Mouse (Mus musculus) embryonic facial prominence, embryonic 10.5 days (tissue): ENCODE data around the gene Serpinb9c. TPM values are rescaled to one million over a fixed set of nuclear protein-coding genes. Genes with fewer than 3 reads are reported as not detected.
"Not testable (repeated sequence)": the region's sequence is repeated elsewhere in the genome, so short reads cannot be mapped to it uniquely, and the experiment has no call there.

Experiments
- DNase-seq: peaks from one replicate; pipeline ENCODE4 v3.0.0-alpha.2; 2017; ENCODE audit warnings: low spot score
- H3K27ac ChIP-seq: fragments of 300-500 bp; sonication (generic); replicated peaks from 2 replicates; pipeline ENCODE4 v1.5.1; 2016; ENCODE audit warnings: mild to moderate bottlenecking
- H3K27me3 ChIP-seq: fragments of 300-500 bp; sonication (generic); replicated peaks from 2 replicates; pipeline ENCODE4 v1.6.1; 2016; ENCODE audit warnings: low read depth, mild to moderate bottlenecking; ENCODE audit not compliant: poor library complexity, severe bottlenecking
- H3K36me3 ChIP-seq: fragments of 300-500 bp; sonication (generic); replicated peaks from 2 replicates; pipeline ENCODE4 v1.6.1; 2016; ENCODE audit warnings: mild to moderate bottlenecking, moderate library complexity
- H3K4me1 ChIP-seq: fragments of 300-500 bp; sonication (generic); 2 replicates; pipeline ENCODE4 v1.6.1; 2016
- H3K4me3 ChIP-seq: fragments of 300-500 bp; sonication (generic); 2 replicates; pipeline ENCODE4 v1.5.1; 2016; ENCODE audit warnings: mild to moderate bottlenecking, moderate library complexity
- H3K9me3 ChIP-seq: fragments of 300-500 bp; sonication (generic); 2 replicates; pipeline ENCODE4 v1.6.1; 2016; ENCODE audit warnings: mild to moderate bottlenecking
- WGBS: fragments of 180-500 bp; shearing (Covaris S2); methylation state at CpG from one replicate; pipeline ENCODE4 v1.1.7; 2016; 5-methylcytosine and 5-hydroxymethylcytosine counted together
- polyA plus RNA-seq: library from polyadenylated mRNA; unstranded; fragments of >200 nt; fragmentation: Nextera tagmentation; extraction: Ambion mirVana; gene quantifications from 2 replicates; pipeline ENCODE4 v1.2.1, GENCODE M21; 2016

The Serpinb9c gene
- polyA plus RNA-seq: not detected in 2 replicates

DNA sequence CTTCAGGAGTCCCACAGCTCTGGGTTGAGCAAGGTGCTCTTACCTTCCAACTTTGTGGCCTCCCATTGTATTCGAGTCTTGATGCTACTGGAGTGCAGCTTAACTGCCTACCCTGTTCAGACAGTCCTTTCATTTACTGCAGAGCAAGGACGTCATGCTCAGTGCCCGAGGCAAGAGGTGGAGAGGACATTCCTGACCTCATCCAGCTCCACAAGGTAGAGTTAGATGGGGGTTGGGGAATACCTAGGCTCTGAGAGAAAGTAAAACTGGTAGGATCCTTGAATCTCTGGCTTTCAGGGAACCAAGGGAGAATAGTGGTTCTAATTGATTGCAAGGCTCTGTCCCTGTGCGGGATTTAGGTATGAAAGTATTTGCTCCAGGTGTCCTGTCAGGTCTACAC, at the start of gene Serpinb9c:
Serpinb9c (minus strand) TSS at position 101 of the 400 bp plus-strand sequence.
- no peak within 1 kb of the TSS for H3K27ac ChIP-seq
- H3K4me3 ChIP-seq: no peak within 1 kb of the TSS
- WGBS: 75% methylated on average over 4 of the region's 4 CpGs
- no peaks in the 10 kb centered on the region for H3K27me3 ChIP-seq
- no peaks in the 10 kb centered on the region for H3K36me3 ChIP-seq
- H3K9me3 ChIP-seq: peaks cover 7% of the 10 kb centered on the region; the same call in 1 of the 2 replicates
- H3K4me1 ChIP-seq: no peaks in the 10 kb centered on the region
- no peak for DNase-seq

- Histone ChIP-seq H3K4me3 (no peak overlapping the region), H3K36me3 (no peaks in the 10 kb centered on the region), H3K27ac (no peak overlapping the region), H3K4me1 (no peaks in the 10 kb centered on the region), H3K27me3 (no peaks in the 10 kb centered on the region), H3K9me3 (no peaks in the 10 kb centered on the region; the same call in 1 of the 2 replicates)
- DNase-seq: no peak
- WGBS: 65% methylated on average over 2 of the region's 2 CpGs
These were observed 40.2 kb upstream of the Serpinb9c start for GRCm38 (mm10) chr13:33199740-33200139.

GRCm38 (mm10) chr13:33192659-33193058, 33.1 kb upstream of the Serpinb9c start, which contains the start of gene Serpinb9d:
Gene Serpinb9d, plus strand, starts transcription at chr13:33192959.
- Histone ChIP-seq H3K9me3 (no peaks in the 10 kb centered on the region), H3K4me1 (no peaks in the 10 kb centered on the region), H3K36me3 (no peaks in the 10 kb centered on the region), H3K4me3 (no peak within 1 kb of the TSS), H3K27me3 (no peaks in the 10 kb centered on the region), H3K27ac (no peak within 1 kb of the TSS)
- no peak for DNase-seq
- 87% methylated on average over 5 of the region's 5 CpGs for WGBS

GRCm38 (mm10) chr13:33190486-33190885, 30.9 kb upstream of the Serpinb9c start:
- not testable (repeated sequence) for H3K4me3 ChIP-seq, H3K27ac ChIP-seq, DNase-seq, H3K36me3 ChIP-seq, H3K27me3 ChIP-seq, H3K9me3 ChIP-seq, H3K4me1 ChIP-seq
- WGBS: 90% methylated on average over 1 of the region's 1 CpGs

DNA sequence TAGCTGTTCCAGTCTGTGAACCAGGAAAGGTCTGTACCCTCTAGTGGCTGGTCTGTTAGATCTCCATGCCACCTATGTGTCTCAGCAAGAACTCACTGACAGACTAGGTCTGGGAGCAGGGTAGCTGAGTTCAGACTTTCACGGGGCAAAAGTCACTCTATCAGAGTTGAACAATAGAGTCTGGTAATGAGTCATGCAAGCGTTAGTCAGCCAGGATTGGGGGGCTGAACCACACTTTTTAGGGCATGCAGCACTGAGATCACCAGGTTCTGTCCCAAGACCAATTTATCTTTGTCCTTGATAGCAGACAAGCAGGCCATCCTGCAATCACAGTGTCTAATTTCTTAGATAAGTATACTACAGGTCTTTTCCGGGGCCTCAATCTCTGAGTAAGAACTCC, 18.1 kb downstream of the Serpinb9c start:
- Histone ChIP-seq H3K9me3 (0 out of 2 replicates have a peak, but pooled peaks cover 5% of the 10 kb centered on the region), H3K4me3 (no peak overlapping the region), H3K27me3 (no peaks in the 10 kb centered on the region), H3K4me1 (no peaks in the 10 kb centered on the region), H3K27ac (no peak overlapping the region), H3K36me3 (no peaks in the 10 kb centered on the region)
- DNase-seq: no peak
- 82% methylated on average over 3 of the region's 3 CpGs for WGBS

GRCm38 (mm10) chr13:33137717-33138116, 21.8 kb downstream of the Serpinb9c start:
- H3K36me3 ChIP-seq: no peaks in the 10 kb centered on the region
- DNase-seq: no peak
- no peaks in the 10 kb centered on the region for H3K4me1 ChIP-seq
- H3K27ac ChIP-seq: no peak overlapping the region
- no peaks in the 10 kb centered on the region for H3K9me3 ChIP-seq
- WGBS: 85% methylated on average over 2 of the region's 2 CpGs
- H3K27me3 ChIP-seq: no peaks in the 10 kb centered on the region
- no peak overlapping the region for H3K4me3 ChIP-seq

DNA sequence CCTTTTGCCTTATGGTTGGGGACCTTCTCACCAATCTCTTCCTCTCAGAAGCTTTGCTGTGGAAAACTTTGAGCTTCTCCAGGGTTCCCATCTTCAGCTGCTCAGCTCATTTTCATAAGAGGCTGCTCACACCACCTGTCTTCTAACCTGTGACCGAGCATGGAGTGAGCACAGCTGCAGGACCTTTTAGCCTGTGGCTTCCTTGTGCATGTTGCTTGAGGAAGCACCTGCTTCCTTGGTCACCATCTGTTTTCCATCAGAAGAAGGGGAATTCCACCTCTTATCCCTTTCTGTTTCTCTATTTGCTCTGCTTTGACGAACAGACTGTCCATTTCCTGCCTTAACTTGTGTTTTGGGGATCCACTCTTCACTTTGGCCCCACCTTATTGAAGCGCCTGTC, 46.5 kb downstream of the Serpinb9c start:
- DNase-seq: no peak
- Histone ChIP-seq H3K36me3 (no peaks in the 10 kb centered on the region), H3K4me1 (no peaks in the 10 kb centered on the region), H3K9me3 (0 out of 2 replicates have a peak, but pooled peaks cover 4% of the 10 kb centered on the region), H3K27me3 (no peaks in the 10 kb centered on the region), H3K4me3 (no peak overlapping the region), H3K27ac (no peak overlapping the region)
- WGBS: 69% methylated on average over 3 of the region's 3 CpGs

DNA sequence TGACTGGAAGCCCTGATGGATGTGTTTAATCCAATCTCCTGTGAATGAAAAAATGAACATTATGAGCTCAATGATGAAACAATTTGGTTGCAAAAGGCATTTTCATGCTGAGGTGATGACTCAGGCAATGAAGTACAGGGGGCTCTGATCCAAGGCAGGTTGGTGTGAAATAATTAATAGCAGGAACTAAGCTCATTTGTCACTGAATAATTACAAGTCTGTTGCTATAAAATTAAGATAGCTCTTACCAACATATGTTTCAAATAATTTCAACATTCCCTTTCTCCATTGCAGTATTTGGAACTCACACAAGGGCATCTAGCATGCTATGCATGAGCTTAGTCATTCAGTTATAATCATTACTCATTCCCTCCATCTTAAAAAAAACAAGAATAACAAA, 53.9 kb downstream of the Serpinb9c start:
- Histone ChIP-seq H3K4me3 (no peak overlapping the region), H3K4me1 (no peaks in the 10 kb centered on the region), H3K36me3 (no peaks in the 10 kb centered on the region), H3K27ac (no peak overlapping the region), H3K27me3 (no peaks in the 10 kb centered on the region), H3K9me3 (0 out of 2 replicates have a peak, but pooled peaks cover 4% of the 10 kb centered on the region)
- no peak for DNase-seq

Other genes starting within 250 kb of the Serpinb9c start
- 1.1 and 1.7 TPM in 2 replicates for gene Serpinb6b, start 194.5 kb downstream of the Serpinb9c start, polyA plus RNA-seq
- 1.4 TPM in 2 replicates for gene Serpinb9, start 156.5 kb downstream of the Serpinb9c start, polyA plus RNA-seq
- not detected in 2 replicates for gene Serpinb9b, start 132.3 kb downstream of the Serpinb9c start, polyA plus RNA-seq
- 0.28 and 0.59 TPM in 2 replicates for gene Serpinb1b, start 81.2 kb downstream of the Serpinb9c start, polyA plus RNA-seq
- gene Serpinb9d, start 33.2 kb upstream of the Serpinb9c start, polyA plus RNA-seq: not detected in 2 replicates
- gene Serpinb9e, start 89.9 kb upstream of the Serpinb9c start, polyA plus RNA-seq: not detected in 2 replicates
- not detected in 2 replicates for gene Serpinb9f, start 164.3 kb upstream of the Serpinb9c start, polyA plus RNA-seq
- gene Gm11397, start 236.0 kb upstream of the Serpinb9c start, polyA plus RNA-seq: not detected in 2 replicates